Mouse (Mus musculus) ES-E14 (cell line): ENCODE measurements around the gene Olfr266. TPM values are rescaled to one million over a fixed set of nuclear protein-coding genes. Genes with fewer than 3 reads are reported as not detected.

Experiments
- DNase-seq: peaks from one replicate; pipeline ENCODE4 v3.0.0-alpha.2; 2013; ENCODE audit warnings: low read depth, low spot score
- H3K27ac ChIP-seq: 2 replicates; pipeline ENCODE4 v1.5.1; 2012; ENCODE audit warnings: low read depth, mild to moderate bottlenecking, low read length, moderate library complexity, mixed read lengths; ENCODE audit not compliant: poor library complexity, insufficient read depth, severe bottlenecking
- H3K36me3 ChIP-seq: 2 replicates; pipeline ENCODE4 v1.6.1; 2012; ENCODE audit warnings: mild to moderate bottlenecking, low read length, moderate library complexity, mixed read lengths; ENCODE audit not compliant: control insufficient read depth, poor library complexity, insufficient read depth, severe bottlenecking
- H3K4me1 ChIP-seq, 2 experiments: fragments of 150-350 bp in 1 of 2; sonication (generic) in 1 of 2; 2 replicates each; pipeline ENCODE4 v1.6.1; 2012; ENCODE audit warnings: low read length in 2 of 2, mild to moderate bottlenecking in 1 of 2, mixed read lengths in 1 of 2; ENCODE audit not compliant: control insufficient read depth in 2 of 2, insufficient read depth in 2 of 2, poor library complexity in 1 of 2
- H3K4me3 ChIP-seq, 2 experiments: fragments of 150-350 bp in 1 of 2; sonication (generic) in 1 of 2; 2 replicates each; pipeline ENCODE4 v1.5.1; 2012; ENCODE audit warnings: low read length in 2 of 2, low read depth in 1 of 2, mild to moderate bottlenecking in 1 of 2, mixed read lengths in 1 of 2; ENCODE audit not compliant: insufficient read depth in 1 of 2, poor library complexity in 1 of 2, severe bottlenecking in 1 of 2
- H3K9ac ChIP-seq: 2 replicates; pipeline ENCODE4 v1.6.1; 2012; ENCODE audit warnings: low read depth, mild to moderate bottlenecking, low read length, mixed read lengths; ENCODE audit not compliant: poor library complexity, insufficient read depth, severe bottlenecking
- H3K9me3 ChIP-seq: fragments of 150-350 bp; sonication (generic); 2 replicates; pipeline ENCODE4 v1.6.1; 2012; ENCODE audit warnings: low read depth, mild to moderate bottlenecking, low read length; ENCODE audit not compliant: control insufficient read depth, insufficient read depth
- CHD2 ChIP-seq: IDR thresholded peaks from 2 replicates; pipeline ENCODE4 v1.6.1; 2014; ENCODE audit warnings: mild to moderate bottlenecking, low read depth, low read length, inconsistent platforms
- HCFC1 ChIP-seq: IDR thresholded peaks from 2 replicates; pipeline ENCODE4 v1.6.1; 2012; ENCODE audit warnings: low read length, inconsistent platforms, borderline replicate concordance; ENCODE audit not compliant: insufficient read depth
- MAFK ChIP-seq: IDR thresholded peaks from 2 replicates; pipeline ENCODE4 v1.6.1; 2014; ENCODE audit warnings: mild to moderate bottlenecking, low read depth, low read length, inconsistent platforms; ENCODE audit not compliant: insufficient read depth
- ZC3H11A ChIP-seq: IDR thresholded peaks from 2 replicates; pipeline ENCODE4 v1.6.1; 2012; ENCODE audit warnings: low read depth, mild to moderate bottlenecking, inconsistent platforms, low read length, borderline replicate concordance
- ZNF384 ChIP-seq: IDR thresholded peaks from 2 replicates; pipeline ENCODE4 v1.6.1; 2012; ENCODE audit warnings: low read depth, low read length, inconsistent platforms
- in situ Hi-C, 2 experiments: fragments of 600-800 bp; cut with MboI; formaldehyde crosslinking; loops; one replicate each; pipeline ENCODE4 v1.15.1; 2025; ENCODE audit warnings: low sequenced_read_pairs in 2 of 2, inconsistent platforms in 1 of 2; ENCODE audit not compliant: unreplicated experiment in 2 of 2
- total RNA-seq: library from RNA; depleted of rRNA; stranded (reverse); fragments of 300-350 nt; gene quantifications from 2 replicates; pipeline ENCODE4 v1.2.3, GENCODE M21; 2012; rRNA removed

The Olfr266 gene
- not detected in 2 replicates for total RNA-seq

DNA sequence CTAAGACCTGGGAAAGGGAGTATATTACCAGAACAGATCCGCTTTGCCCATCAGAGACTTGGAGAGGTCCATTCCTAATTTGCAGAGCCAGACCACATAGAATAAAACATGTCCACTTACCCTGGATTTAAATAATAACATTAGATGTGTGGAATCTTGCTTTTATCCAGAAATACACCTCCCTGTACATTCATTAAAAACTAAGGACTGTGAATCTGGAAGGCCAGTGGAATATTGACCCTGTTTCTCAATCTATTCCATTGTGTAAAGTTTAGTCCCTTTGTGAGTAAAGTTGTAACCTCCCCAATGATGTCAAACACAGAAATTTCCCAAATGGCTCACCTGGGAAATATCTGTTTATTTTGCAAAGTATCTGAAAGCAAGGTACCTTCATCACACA, at the start of gene Olfr266:
TSS of gene Olfr266 (minus strand) at position 101 of the 400 bp plus-strand sequence.
- DNase-seq: no peak
- in situ Hi-C loops: no loop called here
- Histone ChIP-seq H3K4me3 (no peak within 1 kb of the TSS), H3K27ac (no peak within 1 kb of the TSS), H3K36me3 (no peaks in the 10 kb centered on the region), H3K4me1 (no peaks in the 10 kb centered on the region), H3K9ac (no peak within 1 kb of the TSS), H3K9me3 (no peaks in the 10 kb centered on the region)
- TF ChIP-seq ZC3H11A (no peak), ZNF384 (no peak), CHD2 (no peak), MAFK (no peak), HCFC1 (no peak)

- no peak for TF ChIP-seq HCFC1
- TF ChIP-seq ZC3H11A: no peak
- TF ChIP-seq ZNF384: no peak
- no peak for TF ChIP-seq CHD2
- TF ChIP-seq MAFK: no peak
- Histone ChIP-seq H3K27ac (no peak overlapping the region), H3K9me3 (no peaks in the 10 kb centered on the region), H3K36me3 (no peaks in the 10 kb centered on the region), H3K9ac (no peak overlapping the region), H3K4me3 (no peak overlapping the region), H3K4me1 (no peaks in the 10 kb centered on the region)
- in situ Hi-C loops: no loop called here
- no peak for DNase-seq
These were observed 49.5 kb upstream of the Olfr266 start for GRCm38 (mm10) chr3:106875626-106876025.

DNA sequence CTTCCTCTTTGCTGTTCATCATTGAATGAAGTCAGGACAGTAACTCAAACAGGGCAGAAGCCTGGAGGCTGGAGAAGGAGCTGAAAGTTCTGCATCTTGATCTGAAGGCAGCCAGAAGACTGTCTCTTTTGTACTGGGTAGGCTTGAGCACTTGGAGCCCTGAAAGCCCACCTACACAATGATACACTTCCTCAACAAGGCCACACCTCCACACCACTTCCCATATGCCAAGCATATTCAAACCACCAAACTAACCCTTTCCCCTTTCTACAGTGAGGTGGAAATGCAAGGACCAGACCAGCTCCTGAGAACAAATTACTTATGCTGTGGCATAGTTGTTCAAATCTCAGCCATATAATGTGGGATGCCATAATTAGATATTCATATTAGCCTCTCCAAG, 46.8 kb upstream of the Olfr266 start:
- Histone ChIP-seq H3K4me1 (no peaks in the 10 kb centered on the region), H3K9me3 (no peaks in the 10 kb centered on the region), H3K4me3 (no peak overlapping the region), H3K36me3 (no peaks in the 10 kb centered on the region), H3K9ac (no peak overlapping the region), H3K27ac (no peak overlapping the region)
- DNase-seq: no peak
- TF ChIP-seq CHD2 (no peak), HCFC1 (no peak), MAFK (no peak), ZC3H11A (no peak), ZNF384 (no peak)
- in situ Hi-C loops: no loop called here

GRCm38 (mm10) chr3:106832107-106832506, 6.0 kb upstream of the Olfr266 start:
- Histone ChIP-seq H3K27ac (no peak overlapping the region), H3K4me3 (no peak overlapping the region), H3K9ac (no peak overlapping the region), H3K9me3 (no peaks in the 10 kb centered on the region), H3K4me1 (no peaks in the 10 kb centered on the region), H3K36me3 (no peaks in the 10 kb centered on the region)
- in situ Hi-C loops: no loop called here
- DNase-seq: no peak
- TF ChIP-seq ZC3H11A: no peak
- no peak for TF ChIP-seq CHD2
- TF ChIP-seq HCFC1: no peak
- TF ChIP-seq MAFK: no peak
- TF ChIP-seq ZNF384: no peak

DNA sequence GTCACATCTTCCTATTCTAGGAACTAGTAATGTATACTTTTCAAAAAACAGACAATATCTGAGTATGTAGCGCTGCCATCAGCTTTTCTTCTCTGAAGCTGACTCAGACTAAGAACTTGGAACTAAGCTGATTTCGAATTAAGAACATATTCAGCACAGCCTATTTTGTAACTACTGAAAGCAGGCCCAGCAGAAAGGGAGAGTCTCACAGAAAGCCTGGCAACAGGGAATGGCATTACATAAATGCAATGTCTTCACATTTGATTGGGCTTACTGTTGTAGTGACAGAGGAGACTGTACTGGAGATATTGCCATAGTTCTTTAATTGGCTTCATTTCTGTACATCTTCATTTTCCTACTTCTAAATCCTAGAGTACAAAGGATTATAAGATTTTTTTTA, 8.4 kb downstream of the Olfr266 start:
- no peak overlapping the region for H3K4me3 ChIP-seq
- TF ChIP-seq MAFK (no peak), HCFC1 (no peak), CHD2 (no peak), ZNF384 (no peak), ZC3H11A (no peak)
- in situ Hi-C loops: no loop called here
- no peaks in the 10 kb centered on the region for H3K4me1 ChIP-seq
- no peak overlapping the region for H3K27ac ChIP-seq
- DNase-seq: no peak
- no peaks in the 10 kb centered on the region for H3K36me3 ChIP-seq
- H3K9me3 ChIP-seq: no peaks in the 10 kb centered on the region
- no peak overlapping the region for H3K9ac ChIP-seq
